Mouse (Mus musculus) stomach, postnatal 0 days (tissue): ENCODE measurements around the gene Aldh3b2. TPM values are rescaled to one million over a fixed set of nuclear protein-coding genes. Genes with fewer than 3 reads are reported as not detected.

Source experiments
- ATAC-seq: fragments of 200-750 bp; cut with Nextera tagmentation; 2 replicates; pipeline ENCODE4 v1.8.0; 2017; ENCODE audit not compliant: low FRiP score, low TSS enrichment
- DNase-seq: peaks from one replicate; pipeline ENCODE4 v3.0.0-alpha.2; 2016; ENCODE audit warnings: low spot score
- H3K27ac ChIP-seq: fragments of 300-500 bp; sonication (generic); replicated peaks from 2 replicates; pipeline ENCODE4 v1.5.1; 2014; ENCODE audit warnings: mild to moderate bottlenecking, control low read depth
- H3K27me3 ChIP-seq: fragments of 300-500 bp; sonication (generic); 2 replicates; pipeline ENCODE4 v1.6.1; 2014; ENCODE audit warnings: low read length; ENCODE audit not compliant: control insufficient read depth, insufficient read depth
- H3K36me3 ChIP-seq: fragments of 300-500 bp; sonication (generic); 2 replicates; pipeline ENCODE4 v1.6.1; 2014; ENCODE audit warnings: low read length, mixed read lengths; ENCODE audit not compliant: control insufficient read depth, insufficient read depth
- H3K4me1 ChIP-seq: fragments of 300-500 bp; sonication (generic); replicated peaks from 2 replicates; pipeline ENCODE4 v1.6.1; 2014; ENCODE audit warnings: antibody characterized with exemption; ENCODE audit not compliant: control insufficient read depth, insufficient read depth
- H3K4me2 ChIP-seq: fragments of 300-500 bp; sonication (generic); replicated peaks from 2 replicates; pipeline ENCODE4 v1.6.1; 2014; ENCODE audit warnings: low read depth, mild to moderate bottlenecking, control low read depth, moderate library complexity
- H3K4me3 ChIP-seq: fragments of 300-500 bp; sonication (generic); 2 replicates; pipeline ENCODE4 v1.5.1; 2014; ENCODE audit warnings: low read depth, low read length, control low read depth
- H3K9ac ChIP-seq: fragments of 300-500 bp; sonication (generic); 2 replicates; pipeline ENCODE4 v1.6.1; 2014; ENCODE audit warnings: mild to moderate bottlenecking, low read length, control low read depth, mixed read lengths
- H3K9me3 ChIP-seq: fragments of 300-500 bp; sonication (generic); 2 replicates; pipeline ENCODE4 v1.6.1; 2016; ENCODE audit warnings: low read length; ENCODE audit not compliant: control insufficient read depth
- CTCF ChIP-seq: IDR thresholded peaks from 2 replicates; pipeline ENCODE4 v1.5.1; 2016; ENCODE audit warnings: antibody characterized with exemption, low read depth, mild to moderate bottlenecking, moderate library complexity
- EP300 ChIP-seq: optimal IDR thresholded peaks from 2 replicates; pipeline ENCODE3; 2016; ENCODE audit warnings: antibody characterized with exemption
- WGBS: fragments of 180-500 bp; shearing (Covaris S2); extraction: QIAGEN DNeasy Blood & Tissue Kit; methylation state at CpG from one replicate; pipeline ENCODE4 v1.1.7; 2014; 5-methylcytosine and 5-hydroxymethylcytosine counted together
- polyA plus RNA-seq: library from polyadenylated mRNA; unstranded; fragments of >200 nt; fragmentation: Nextera tagmentation; extraction: Ambion mirVana; gene quantifications from 2 replicates; pipeline ENCODE4 v1.2.1, GENCODE M21; 2015

Aldh3b2 gene
- polyA plus RNA-seq, 1 experiment from 2014 or later = 75.8 TPM

DNA sequence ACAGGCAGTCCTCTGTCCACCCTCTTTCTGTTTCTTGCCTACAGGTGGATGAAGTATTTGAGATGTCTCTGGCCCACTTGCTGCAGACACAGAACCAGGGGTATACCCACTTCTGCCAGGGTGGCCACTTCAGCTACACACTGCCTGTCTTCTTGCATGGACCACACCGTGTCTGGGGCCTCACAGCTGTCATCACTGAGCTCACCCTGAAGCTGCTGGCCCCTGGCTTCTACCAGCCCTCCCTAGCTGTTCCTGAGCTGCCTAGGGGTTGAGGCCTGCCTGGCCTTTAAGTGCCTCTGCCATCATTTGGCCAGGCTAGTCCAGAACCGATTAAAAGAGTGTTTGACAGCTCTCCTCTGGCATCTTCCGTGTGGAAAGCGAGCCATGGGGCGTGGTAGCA, 29.6 kb downstream of the Aldh3b2 start:
- no peak overlapping the region for H3K27ac ChIP-seq
- H3K4me1 ChIP-seq = peaks cover 3% of the 10 kb centered on the region; the same call in 1 of the 2 replicates
- no peak for DNase-seq
- H3K9me3 ChIP-seq = no peaks in the 10 kb centered on the region
- H3K4me3 ChIP-seq = no peak overlapping the region
- peaks cover 6% of the 10 kb centered on the region; the same call in 1 of the 2 replicates for H3K36me3 ChIP-seq
- H3K4me2 ChIP-seq = peak overlapping the region; percentile 94; the same call in 1 of the 2 replicates
- no peaks in the 10 kb centered on the region for H3K27me3 ChIP-seq
- 81% methylated on average over 5 of the region's 5 CpGs for WGBS
- ATAC-seq = no peak
- H3K9ac ChIP-seq = no peak overlapping the region
- TF ChIP-seq CTCF = no peak

- WGBS = 76% methylated on average over 1 of the region's 1 CpGs
- H3K27me3 ChIP-seq = no peaks in the 10 kb centered on the region
- ATAC-seq (no peak), DNase-seq (no peak)
- TF ChIP-seq EP300 = no peak
- no peak for TF ChIP-seq CTCF
- no peak within 1 kb of the TSS for H3K27ac ChIP-seq
- H3K9me3 ChIP-seq = no peaks in the 10 kb centered on the region
- no peak within 1 kb of the TSS for H3K4me2 ChIP-seq
- no peak within 1 kb of the TSS for H3K4me3 ChIP-seq
- H3K36me3 ChIP-seq = peaks cover 9% of the 10 kb centered on the region; the same call in 1 of the 2 replicates
- peaks cover 3% of the 10 kb centered on the region; the same call in 1 of the 2 replicates for H3K4me1 ChIP-seq
- H3K9ac ChIP-seq = no peak within 1 kb of the TSS
Measured at GRCm38 (mm10) chr19:4003112-4003511, 31.0 kb downstream of the Aldh3b2 start, which contains the start of gene Doc2g. Gene Doc2g (plus strand): TSS chr19:4003313.

GRCm38 (mm10) chr19:4003641-4004040, 31.5 kb downstream of the Aldh3b2 start:
- no peaks in the 10 kb centered on the region for H3K27me3 ChIP-seq
- no peak overlapping the region for H3K4me2 ChIP-seq
- peaks cover 3% of the 10 kb centered on the region; the same call in 1 of the 2 replicates for H3K4me1 ChIP-seq
- no peaks in the 10 kb centered on the region for H3K9me3 ChIP-seq
- H3K36me3 ChIP-seq = peaks cover 9% of the 10 kb centered on the region; the same call in 1 of the 2 replicates
- DNase-seq = no peak
- TF ChIP-seq CTCF = no peak
- WGBS = 78% methylated on average over 12 of the region's 12 CpGs
- H3K9ac ChIP-seq = no peak overlapping the region
- ATAC-seq = no peak
- no peak overlapping the region for H3K27ac ChIP-seq
- H3K4me3 ChIP-seq = no peak overlapping the region

- peaks cover 3% of the 10 kb centered on the region; the same call in 1 of the 2 replicates for H3K4me1 ChIP-seq
- no peak for TF ChIP-seq EP300
- TF ChIP-seq CTCF = no peak
- H3K36me3 ChIP-seq = peaks cover 9% of the 10 kb centered on the region; the same call in 1 of the 2 replicates
- DNase-seq (no peak), ATAC-seq (no peak)
- no peak overlapping the region for H3K4me2 ChIP-seq
- H3K4me3 ChIP-seq = no peak overlapping the region
- no peak overlapping the region for H3K27ac ChIP-seq
- H3K27me3 ChIP-seq = no peaks in the 10 kb centered on the region
- no peak overlapping the region for H3K9ac ChIP-seq
- WGBS = 84% methylated on average over 15 of the region's 15 CpGs
- no peaks in the 10 kb centered on the region for H3K9me3 ChIP-seq
Measured at GRCm38 (mm10) chr19:4004331-4004730, 32.2 kb downstream of the Aldh3b2 start.

DNA sequence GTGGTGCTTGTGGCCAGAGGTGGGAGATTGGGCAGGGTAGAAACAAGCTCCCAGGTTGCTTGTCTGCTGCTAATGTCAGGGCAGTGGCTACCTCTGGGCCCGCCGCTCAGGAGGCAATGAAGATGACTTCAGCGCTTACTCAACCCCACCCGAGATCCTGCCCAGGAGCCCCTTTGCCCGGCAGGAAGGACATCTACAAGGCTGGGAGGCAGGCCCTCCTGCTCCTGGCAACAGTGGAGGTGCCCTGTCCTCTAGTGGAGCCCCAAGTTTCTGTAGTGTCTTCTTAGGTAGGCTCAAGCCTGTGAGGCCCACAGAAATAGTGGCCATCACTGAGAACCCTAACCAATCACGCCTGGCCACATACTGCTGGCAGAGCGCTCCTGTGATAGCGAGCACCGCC, 33.0 kb downstream of the Aldh3b2 start:
- no peak overlapping the region for H3K4me3 ChIP-seq
- no peak overlapping the region for H3K9ac ChIP-seq
- H3K4me1 ChIP-seq = peaks cover 3% of the 10 kb centered on the region; the same call in 1 of the 2 replicates
- no peaks in the 10 kb centered on the region for H3K27me3 ChIP-seq
- no peak for ATAC-seq
- 80% methylated on average over 9 of the region's 9 CpGs for WGBS
- H3K9me3 ChIP-seq = no peaks in the 10 kb centered on the region
- DNase-seq = no peak
- peaks cover 9% of the 10 kb centered on the region; the same call in 1 of the 2 replicates for H3K36me3 ChIP-seq
- TF ChIP-seq CTCF (no peak), EP300 (no peak)
- H3K27ac ChIP-seq = no peak overlapping the region
- no peak overlapping the region for H3K4me2 ChIP-seq

GRCm38 (mm10) chr19:4005971-4006370, 33.8 kb downstream of the Aldh3b2 start:
- Histone ChIP-seq H3K9me3 (no peaks in the 10 kb centered on the region), H3K27me3 (no peaks in the 10 kb centered on the region), H3K4me3 (no peak overlapping the region), H3K9ac (no peak overlapping the region), H3K27ac (no peak overlapping the region), H3K4me2 (no peak overlapping the region), H3K4me1 (peaks cover 3% of the 10 kb centered on the region; the same call in 1 of the 2 replicates), H3K36me3 (peaks cover 9% of the 10 kb centered on the region; the same call in 1 of the 2 replicates)
- whole genome bisulfite sequencing = 94% methylated on average over 8 of the region's 8 CpGs
- no peak for TF ChIP-seq CTCF
- TF ChIP-seq EP300 = no peak
- ATAC-seq (no peak), DNase-seq (no peak)
